Mouse (Mus musculus): ENCODE data around the gene Ccdc12. TPM values are rescaled to one million over a fixed set of nuclear protein-coding genes. Genes with fewer than 3 reads are reported as not detected.
A peak's percentile ranks its signal among the peaks of the same experiment; 100 is the strongest.

Ccdc12 gene
- polyA plus RNA-seq, 1 experiment from 2014 or later, result 88.1 TPM

DNA sequence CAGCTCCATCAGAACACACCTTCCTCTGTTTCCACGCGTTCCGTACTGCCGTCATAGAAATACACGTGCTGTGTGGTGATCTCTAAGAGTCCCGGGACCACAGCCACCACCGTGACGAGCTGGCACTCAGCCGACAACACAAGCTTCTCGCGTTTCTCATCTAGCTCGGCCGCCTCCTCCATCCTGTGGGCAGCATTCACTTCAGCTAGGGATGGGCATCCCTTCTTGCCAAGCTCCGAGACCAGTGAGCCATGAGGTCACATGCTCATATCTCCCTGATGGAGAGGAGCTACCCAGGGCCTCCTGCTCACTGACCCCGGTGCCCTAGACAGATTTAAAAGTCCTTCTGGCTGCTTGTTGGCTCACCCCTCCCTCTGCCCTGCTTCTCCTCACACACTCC lies 26.1 kb upstream of the Ccdc12 start:
- in situ Hi-C loops (cut with MboI; ENCODE audit: low pct_unique_long_range_greater_than_20kb), result loop anchor here (5.0 kb wide), 1 partner anchor 137 kb away; no protein-coding TSS in a partner anchor
- CTCF ChIA-PET, result interaction anchor here (0.9 to 1.9 kb wide), 7 partner anchors 10 to 219 kb away, joined by 3 to 7 read pairs (median 5); no protein-coding TSS in a partner anchor
- ATAC-seq (no peak), DNase-seq (ENCODE audit: low read depth, low spot score) (peak; percentile 55)
- TF ChIP-seq CTCF (IDR thresholded peaks at IDR 0.05), result no peak
- no peaks in the 10 kb centered on the region for H3K27me3 ChIP-seq
- POLR2A ChIA-PET, result no interaction called here

DNA sequence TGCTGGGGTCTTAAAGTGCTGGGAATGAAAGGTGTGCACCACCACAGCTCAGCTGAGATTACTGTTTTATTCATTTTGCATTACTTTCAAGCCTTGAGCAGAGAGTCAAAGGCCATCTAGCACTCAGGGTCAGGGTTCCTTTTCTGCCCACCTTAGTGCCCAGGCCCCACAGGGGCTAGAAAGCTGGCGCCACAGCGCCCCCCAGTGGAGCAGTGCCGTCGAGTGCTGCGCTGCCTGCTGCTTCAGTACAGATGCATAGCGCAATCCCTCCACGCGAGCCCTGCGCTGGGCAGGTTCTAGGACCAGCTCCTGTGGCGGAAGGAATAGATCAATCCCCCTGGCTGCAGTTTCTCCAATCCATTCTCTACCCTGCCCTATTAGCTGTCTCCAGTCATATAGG lies 25.1 kb upstream of the Ccdc12 start:
- ATAC-seq (no peak), DNase-seq (ENCODE audit: low read depth, low spot score) (no peak)
- ChIA-PET POLR2A (no interaction called here), CTCF (interaction anchor here (0.7 to 3.3 kb wide), 10 partner anchors 9 to 220 kb away, joined by 3 to 9 read pairs (median 4); no protein-coding TSS in a partner anchor)
- in situ Hi-C loops (cut with MboI; ENCODE audit: low pct_unique_long_range_greater_than_20kb), result loop anchor here (5.0 kb wide), 1 partner anchor 136 kb away; no protein-coding TSS in a partner anchor
- no peak for TF ChIP-seq CTCF (IDR thresholded peaks at IDR 0.05)
- no peaks in the 10 kb centered on the region for H3K27me3 ChIP-seq

- TF ChIP-seq CTCF (IDR thresholded peaks at IDR 0.05), result no peak
- ChIA-PET POLR2A (no interaction called here), CTCF (interaction anchor here (0.7 to 3.3 kb wide), 5 partner anchors 18 to 182 kb away, joined by 3 to 9 read pairs (median 4); no protein-coding TSS in a partner anchor)
- no peaks in the 10 kb centered on the region for H3K27me3 ChIP-seq
- no peak for DNase-seq (ENCODE audit: low read depth, low spot score)
- ATAC-seq, result no peak
- in situ Hi-C loops (cut with MboI; ENCODE audit: low pct_unique_long_range_greater_than_20kb), result loop anchor here (5.0 kb wide), 1 partner anchor 136 kb away; no protein-coding TSS in a partner anchor
Measured at GRCm38 (mm10) chr9:110631651-110632275, 24.5 kb upstream of the Ccdc12 start.

DNA sequence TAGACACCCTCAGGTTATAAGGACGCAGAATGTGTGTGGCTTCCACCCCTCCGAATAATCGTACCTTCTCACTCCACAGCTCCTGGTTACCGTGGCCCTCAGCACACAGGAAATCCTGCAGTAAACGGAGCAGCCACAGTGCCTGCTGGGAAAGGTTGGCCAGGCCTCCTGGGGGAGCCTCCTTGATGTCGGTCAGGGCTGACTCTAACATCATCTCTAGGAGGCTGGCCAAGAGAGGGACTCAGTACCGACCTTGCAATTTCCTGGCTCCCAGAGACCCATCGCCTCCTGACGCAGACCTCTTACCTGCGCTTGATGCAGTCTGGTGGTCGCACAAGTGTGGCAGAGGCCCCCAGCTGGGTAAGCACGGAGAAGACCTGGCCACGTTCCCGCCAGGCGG lies 23.6 kb upstream of the Ccdc12 start:
- no peaks in the 10 kb centered on the region for H3K27me3 ChIP-seq
- in situ Hi-C loops (cut with MboI; ENCODE audit: low pct_unique_long_range_greater_than_20kb), result loop anchor here (5.0 kb wide), 1 partner anchor 135 kb away; no protein-coding TSS in a partner anchor
- CTCF ChIA-PET, result interaction anchor here (1.0 to 3.3 kb wide), 3 partner anchors 20 to 217 kb away, joined by 3 to 9 read pairs (median 3); no protein-coding TSS in a partner anchor
- ATAC-seq, result no peak
- POLR2A ChIA-PET, result interaction anchor here (0.9 kb wide), 1 partner anchor 222 kb away, joined by 3 read pairs; no protein-coding TSS in a partner anchor
- TF ChIP-seq CTCF (IDR thresholded peaks at IDR 0.05), result no peak
- no peak for DNase-seq (ENCODE audit: low read depth, low spot score)

DNA sequence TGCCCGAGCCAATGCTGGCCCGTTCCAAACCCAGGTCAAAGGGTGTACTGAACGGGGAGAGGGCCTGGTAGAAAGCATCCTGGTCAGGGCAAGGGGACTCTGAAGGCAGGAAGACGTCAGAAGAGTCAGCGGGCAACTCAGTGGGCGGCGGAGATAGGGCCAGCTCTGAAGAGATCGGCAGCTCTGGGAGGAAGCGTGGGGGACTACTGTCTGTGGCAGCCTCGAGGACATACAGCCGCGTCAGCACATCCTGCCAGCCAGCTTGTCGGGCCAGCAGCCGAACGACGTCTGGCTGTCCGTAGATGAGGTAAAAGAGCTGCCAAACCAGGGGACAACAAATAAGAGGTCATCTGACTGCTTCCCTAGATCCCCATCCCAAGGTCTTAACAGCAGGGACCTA lies 22.4 kb upstream of the Ccdc12 start:
- ATAC-seq, result no peak
- ChIA-PET POLR2A (interaction anchor here (1.2 to 1.5 kb wide), 2 partner anchors 11 to 184 kb away, joined by 3 to 4 read pairs; no protein-coding TSS in a partner anchor), CTCF (interaction anchor here (1.0 to 3.3 kb wide), 7 partner anchors 10 to 218 kb away, joined by 3 to 9 read pairs (median 3); partner anchors contain the start of gene Nradd)
- no peak for TF ChIP-seq CTCF (IDR thresholded peaks at IDR 0.05)
- H3K27me3 ChIP-seq, result no peaks in the 10 kb centered on the region
- in situ Hi-C loops (cut with MboI; ENCODE audit: low pct_unique_long_range_greater_than_20kb), result loop anchor here (5.0 kb wide), 1 partner anchor 133 kb away; no protein-coding TSS in a partner anchor
- no peak for DNase-seq (ENCODE audit: low read depth, low spot score)

GRCm38 (mm10) chr9:110635225-110635624 lies 21.1 kb upstream of the Ccdc12 start:
- POLR2A ChIA-PET, result interaction anchor here (1.5 kb wide), 1 partner anchor 186 kb away, joined by 4 read pairs; no protein-coding TSS in a partner anchor
- no peaks in the 10 kb centered on the region for H3K27me3 ChIP-seq
- no peak for TF ChIP-seq CTCF (IDR thresholded peaks at IDR 0.05)
- in situ Hi-C loops (cut with MboI; ENCODE audit: low pct_unique_long_range_greater_than_20kb), result no loop called here
- DNase-seq (ENCODE audit: low read depth, low spot score) (no peak), ATAC-seq (no peak)
- CTCF ChIA-PET, result interaction anchor here (0.7 to 1.8 kb wide), 15 partner anchors 11 to 243 kb away, joined by 3 to 7 read pairs (median 3); partner anchors contain the start of gene Nradd

DNA sequence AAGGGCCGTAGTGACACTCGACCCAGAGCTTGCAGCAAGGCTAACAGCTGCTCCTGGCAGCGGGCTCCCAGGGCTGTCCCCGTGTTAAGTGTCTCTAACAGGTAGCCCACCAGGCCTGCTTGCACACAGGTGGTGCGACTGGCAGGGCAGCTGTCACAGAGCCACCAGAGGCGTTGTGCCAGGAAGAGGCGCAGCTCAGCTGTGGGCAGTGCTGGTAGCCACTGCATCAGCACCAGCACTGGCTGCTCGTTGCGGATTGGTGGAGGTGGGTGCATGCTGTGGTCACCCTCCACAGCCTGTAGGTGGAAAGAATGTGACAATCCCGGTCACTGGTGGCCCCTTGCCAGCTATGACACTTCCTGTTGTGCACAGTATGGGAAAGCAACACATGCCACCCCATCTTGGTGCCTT lies 17.7 kb upstream of the Ccdc12 start:
- TF ChIP-seq CTCF (IDR thresholded peaks at IDR 0.05), result no peak
- ATAC-seq (no peak), DNase-seq (ENCODE audit: low read depth, low spot score) (no peak)
- ChIA-PET CTCF (interaction anchor here (2.5 kb wide), 1 partner anchor 71 kb away, joined by 8 read pairs; no protein-coding TSS in a partner anchor), POLR2A (no interaction called here)
- in situ Hi-C loops (cut with MboI; ENCODE audit: low pct_unique_long_range_greater_than_20kb), result no loop called here
- no peaks in the 10 kb centered on the region for H3K27me3 ChIP-seq

GRCm38 (mm10) chr9:110641006-110641405 lies 15.3 kb upstream of the Ccdc12 start:
- ATAC-seq (no peak), DNase-seq (ENCODE audit: low read depth, low spot score) (no peak)
- no peak for TF ChIP-seq CTCF (IDR thresholded peaks at IDR 0.05)
- ChIA-PET POLR2A (interaction anchor here (1.3 kb wide), 1 partner anchor 12 kb away, joined by 4 read pairs; no protein-coding TSS in a partner anchor), CTCF (interaction anchor here (1.9 to 2.5 kb wide), 2 partner anchors 11 to 69 kb away, joined by 5 to 8 read pairs; no protein-coding TSS in a partner anchor)
- H3K27me3 ChIP-seq, result no peaks in the 10 kb centered on the region
- in situ Hi-C loops (cut with MboI; ENCODE audit: low pct_unique_long_range_greater_than_20kb), result loop anchor here (10.0 kb wide), 1 partner anchor 234 kb away; the partner anchor contains the start of gene Als2cl

DNA sequence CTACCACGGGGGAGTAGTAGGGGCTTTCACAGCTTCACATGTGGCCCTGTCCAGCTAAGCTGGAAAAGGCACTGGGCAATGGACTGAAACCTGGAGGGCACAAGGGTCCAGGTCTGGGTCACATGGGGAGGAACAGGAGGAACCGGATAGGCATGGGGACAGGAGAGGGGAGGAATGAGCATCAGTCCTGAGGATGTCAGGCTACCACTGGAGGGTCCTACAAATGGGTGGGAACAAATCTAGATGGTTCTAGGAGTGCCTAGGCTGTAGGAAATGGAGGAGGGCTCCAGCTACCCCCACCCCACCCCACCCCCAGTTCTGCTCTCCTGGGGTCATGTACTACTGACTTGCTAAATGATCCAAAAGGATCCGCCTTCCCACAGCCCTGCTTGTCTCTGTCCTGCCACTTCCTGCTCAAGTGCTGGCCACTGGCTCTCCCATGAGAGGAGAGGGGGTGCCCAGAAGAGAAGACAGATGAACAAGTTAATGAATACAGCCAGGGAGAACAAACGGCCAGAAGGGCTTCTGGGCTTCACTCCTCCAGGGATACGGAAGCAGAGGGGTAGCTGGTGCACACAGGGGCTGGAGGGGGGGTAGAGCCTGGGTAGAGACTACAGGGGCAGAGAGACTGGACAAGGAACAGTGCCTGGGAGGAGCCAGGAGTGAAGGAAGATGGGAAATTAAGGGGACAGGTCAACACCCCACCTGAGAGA lies 13.3 kb upstream of the Ccdc12 start:
- ATAC-seq (no peak), DNase-seq (ENCODE audit: low read depth, low spot score) (no peak)
- no peak for TF ChIP-seq CTCF (IDR thresholded peaks at IDR 0.05)
- ChIA-PET POLR2A (no interaction called here), CTCF (no interaction called here)
- in situ Hi-C loops (cut with MboI; ENCODE audit: low pct_unique_long_range_greater_than_20kb), result loop anchor here (10.0 kb wide), 1 partner anchor 232 kb away; the partner anchor contains the start of gene Als2cl
- H3K27me3 ChIP-seq, result no peaks in the 10 kb centered on the region

GRCm38 (mm10) chr9:110643787-110644186 lies 12.5 kb upstream of the Ccdc12 start:
- no peak for DNase-seq (ENCODE audit: low read depth, low spot score)
- CTCF ChIA-PET, result no interaction called here
- no peaks in the 10 kb centered on the region for H3K27me3 ChIP-seq
- no peak for ATAC-seq
- POLR2A ChIA-PET, result no interaction called here
- in situ Hi-C loops (cut with MboI; ENCODE audit: low pct_unique_long_range_greater_than_20kb), result loop anchor here (10.0 kb wide), 1 partner anchor 231 kb away; the partner anchor contains the start of gene Als2cl
- TF ChIP-seq CTCF (IDR thresholded peaks at IDR 0.05), result no peak
